Mouse (Mus musculus): Measurements from ENCODE around the gene Slc25a18. TPM values are rescaled to one million over a fixed set of nuclear protein-coding genes. Genes with fewer than 3 reads are reported as not detected.

Slc25a18 gene
- total RNA-seq, 4 experiments from 2014 or later: 0.17 TPM; not detected in 3

DNA sequence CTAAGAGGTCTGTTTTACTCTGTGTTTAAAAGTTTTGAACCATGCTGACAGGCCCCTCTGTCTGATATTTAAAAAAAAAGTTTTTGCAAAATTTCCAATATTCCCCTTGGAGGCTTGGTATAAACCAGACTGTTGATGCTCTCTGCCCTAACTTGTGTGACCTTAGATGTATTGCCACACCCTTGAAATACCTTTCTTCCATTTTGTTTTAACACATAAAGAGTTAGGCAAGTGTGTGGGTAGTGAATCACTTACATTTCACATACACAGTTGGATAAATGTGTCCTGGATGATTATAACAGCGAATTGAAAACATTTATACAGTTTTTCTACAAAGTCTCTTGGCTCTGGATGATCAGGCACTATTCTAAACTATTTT is 63.8 kb downstream of the Slc25a18 start:
- DNase-seq (ENCODE audit: low spot score in 2 of 2): no peak

DNA sequence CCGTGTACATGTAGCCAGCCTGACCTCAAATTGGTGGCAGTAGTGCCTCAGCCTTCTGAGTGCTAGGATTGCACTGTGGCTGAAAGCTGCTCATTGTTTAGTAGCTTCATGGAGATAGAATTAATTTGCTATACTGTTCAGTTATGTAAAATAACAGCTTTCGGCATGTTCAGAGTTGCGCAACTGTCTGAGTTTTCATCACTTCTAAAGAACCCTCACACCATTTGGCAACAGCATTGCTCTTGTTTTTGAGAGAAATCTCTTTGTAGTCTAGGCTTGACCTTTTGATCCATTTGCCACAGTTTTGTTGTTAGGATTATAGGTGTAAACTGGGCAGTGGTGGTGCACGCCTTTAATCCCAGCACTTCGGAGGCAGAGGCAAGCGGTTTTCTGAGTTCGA is 66.9 kb downstream of the Slc25a18 start:
- no peak for DNase-seq (ENCODE audit: low spot score in 2 of 2)

- DNase-seq (ENCODE audit: low spot score in 2 of 2): no peak
Measured at GRCm38 (mm10) chr6:120841754-120842153, 68.4 kb downstream of the Slc25a18 start.

Small RNA genes lying within 50 kb of the gene (microRNA-seq; reads per million reads assigned to microRNA genes)
- not detected for gene Gm25193

Other genes starting within 250 kb of the Slc25a18 start
- gene Hdhd5, start 242.3 kb upstream of the Slc25a18 start, total RNA-seq (2022): 10 to 100 TPM; 21.1 to 23.2 (median 22.1) TPM
- gene Cecr2, start 107.2 kb upstream of the Slc25a18 start, total RNA-seq (2022): 10 to 100 TPM in 3 of 4 experiments, 1 to 10 TPM in 1; 6.0 to 15.5 (median 13.8) TPM
- gene Atp6v1e1, start 49.2 kb downstream of the Slc25a18 start, total RNA-seq (2022): 100 to 1,000 TPM; 124 to 134 (median 132) TPM
- 10 to 100 TPM; 76.1 to 93.6 (median 84.7) TPM for gene Bcl2l13, start 62.6 kb downstream of the Slc25a18 start, total RNA-seq (2022)
- under 1 TPM; 0.31 to 0.76 (median 0.66) TPM for gene Bid, start 143.3 kb downstream of the Slc25a18 start, total RNA-seq (2022)